Mouse (Mus musculus) liver, embryonic 13.5 days (tissue): ENCODE results near the gene Gstt1. TPM values are rescaled to one million over a fixed set of nuclear protein-coding genes. Genes with fewer than 3 reads are reported as not detected.
A peak's percentile ranks its signal among the peaks of the same experiment; 100 is the strongest.

Experiments
- ATAC-seq: fragments of 200-750 bp; cut with Nextera tagmentation; 2 replicates; pipeline ENCODE4 v1.8.0; 2017; ENCODE audit warnings: low read depth, mild to moderate bottlenecking, moderate number of reproducible peaks, moderate library complexity
- DNase-seq: peaks from one replicate; pipeline ENCODE4 v3.0.0; 2022
- H3K27ac ChIP-seq: fragments of 300-500 bp; sonication (generic); 2 replicates; pipeline ENCODE4 v1.5.1; 2015; ENCODE audit warnings: moderate library complexity, mild to moderate bottlenecking, inconsistent platforms
- H3K27me3 ChIP-seq: fragments of 300-500 bp; sonication (generic); 2 replicates; pipeline ENCODE4 v1.6.1; 2015; ENCODE audit warnings: mild to moderate bottlenecking, inconsistent platforms
- H3K36me3 ChIP-seq: fragments of 300-500 bp; sonication (generic); 2 replicates; pipeline ENCODE4 v1.6.1; 2015; ENCODE audit warnings: mild to moderate bottlenecking, inconsistent platforms
- H3K4me1 ChIP-seq: fragments of 300-500 bp; sonication (generic); replicated peaks from 2 replicates; pipeline ENCODE4 v1.6.1; 2015; ENCODE audit warnings: inconsistent platforms
- H3K4me2 ChIP-seq: fragments of 300-500 bp; sonication (generic); 2 replicates; pipeline ENCODE4 v1.6.1; 2015; ENCODE audit warnings: inconsistent platforms, mild to moderate bottlenecking, moderate library complexity
- H3K4me3 ChIP-seq: fragments of 300-500 bp; sonication (generic); replicated peaks from 2 replicates; pipeline ENCODE4 v1.5.1; 2015; ENCODE audit warnings: mild to moderate bottlenecking, inconsistent platforms
- H3K9ac ChIP-seq: fragments of 300-500 bp; sonication (generic); 2 replicates; pipeline ENCODE4 v1.6.1; 2015; ENCODE audit warnings: mild to moderate bottlenecking, inconsistent platforms
- H3K9me3 ChIP-seq: fragments of 300-500 bp; sonication (generic); replicated peaks from 2 replicates; pipeline ENCODE4 v1.6.1; 2016; ENCODE audit warnings: inconsistent platforms
- whole genome bisulfite sequencing: fragments of 180-500 bp; shearing (Covaris S2); methylation state at CpG from one replicate; pipeline ENCODE4 v1.1.7; 2015; ENCODE audit not compliant: insufficient replicate concordance; 5-methylcytosine and 5-hydroxymethylcytosine counted together
- polyA plus RNA-seq: library from polyadenylated mRNA; unstranded; fragments of >200 nt; fragmentation: Nextera tagmentation; extraction: Ambion mirVana; gene quantifications from 2 replicates; pipeline ENCODE4 v1.2.1, GENCODE M21; 2015

Gene Gstt1
- polyA plus RNA-seq, 1 experiment from 2014 or later: 49.2 TPM

- peak overlapping the region; percentile 87 for H3K4me2 ChIP-seq
- DNase-seq (peak; percentile 58), ATAC-seq (peak; percentile 56)
- H3K27me3 ChIP-seq: no peaks in the 10 kb centered on the region
- peak overlapping the region; percentile 75 for H3K4me3 ChIP-seq
- 43% methylated on average over 3 of the region's 3 CpGs for WGBS
- peaks cover 40% of the 10 kb centered on the region for H3K4me1 ChIP-seq
- no peaks in the 10 kb centered on the region for H3K9me3 ChIP-seq
- H3K9ac ChIP-seq: peak overlapping the region; percentile 68
- H3K27ac ChIP-seq: peak overlapping the region; percentile 94
- peaks cover 46% of the 10 kb centered on the region for H3K36me3 ChIP-seq
These were observed 36.0 kb downstream of the Gstt1 start for GRCm38 (mm10) chr10:75762413-75762812.

- no peaks in the 10 kb centered on the region for H3K9me3 ChIP-seq
- WGBS: 87% methylated on average over 3 of the region's 3 CpGs
- H3K9ac ChIP-seq: no peak overlapping the region
- ATAC-seq (no peak), DNase-seq (no peak)
- H3K27me3 ChIP-seq: no peaks in the 10 kb centered on the region
- peaks cover 60% of the 10 kb centered on the region for H3K36me3 ChIP-seq
- no peak overlapping the region for H3K4me2 ChIP-seq
- no peak overlapping the region for H3K4me3 ChIP-seq
- peaks cover 24% of the 10 kb centered on the region for H3K4me1 ChIP-seq
- no peak overlapping the region for H3K27ac ChIP-seq
These were observed 38.1 kb downstream of the Gstt1 start for GRCm38 (mm10) chr10:75760311-75760710.

- H3K27me3 ChIP-seq: no peaks in the 10 kb centered on the region
- H3K9me3 ChIP-seq: no peaks in the 10 kb centered on the region
- ATAC-seq (no peak), DNase-seq (no peak)
- no peak overlapping the region for H3K9ac ChIP-seq
- no peak overlapping the region for H3K4me2 ChIP-seq
- H3K27ac ChIP-seq: no peak overlapping the region
- peaks cover 92% of the 10 kb centered on the region for H3K36me3 ChIP-seq
- 79% methylated on average over 11 of the region's 11 CpGs for WGBS
- H3K4me1 ChIP-seq: peaks cover 3% of the 10 kb centered on the region
- no peak overlapping the region for H3K4me3 ChIP-seq
These were observed 41.7 kb downstream of the Gstt1 start for GRCm38 (mm10) chr10:75756719-75757118.

DNA sequence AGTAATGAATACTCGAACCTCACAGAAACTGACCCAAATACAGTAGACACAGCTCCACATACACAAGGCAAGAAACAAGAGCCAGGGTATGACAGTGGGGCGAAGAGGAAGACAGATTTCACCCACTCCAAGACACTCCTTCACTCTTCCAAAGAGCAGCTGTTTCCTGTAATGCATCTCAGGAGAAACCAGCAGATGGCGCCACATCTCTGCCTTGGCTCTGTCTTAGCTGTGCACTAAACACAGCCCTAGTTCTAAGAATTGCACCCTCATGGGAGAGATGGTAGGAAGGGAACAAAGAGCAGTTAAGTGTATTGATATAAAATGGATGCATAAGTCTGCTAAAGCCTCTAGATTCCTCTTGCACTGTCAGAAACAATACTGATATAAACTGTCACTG, 54.4 kb downstream of the Gstt1 start:
- H3K9ac ChIP-seq: no peak overlapping the region
- H3K27me3 ChIP-seq: no peaks in the 10 kb centered on the region
- WGBS: 41% methylated on average over 3 of the region's 3 CpGs
- peak; percentile 80 for ATAC-seq
- H3K27ac ChIP-seq: no peak overlapping the region
- H3K4me2 ChIP-seq: no peak overlapping the region
- peak; percentile 52 for DNase-seq
- H3K4me3 ChIP-seq: no peak overlapping the region
- H3K36me3 ChIP-seq: peaks cover 99% of the 10 kb centered on the region
- no peaks in the 10 kb centered on the region for H3K9me3 ChIP-seq
- 0 out of 2 replicates have a peak, but pooled peaks cover 4% of the 10 kb centered on the region for H3K4me1 ChIP-seq

- Histone ChIP-seq H3K27ac (no peak overlapping the region), H3K9me3 (no peaks in the 10 kb centered on the region), H3K9ac (no peak overlapping the region), H3K4me3 (no peak overlapping the region), H3K27me3 (no peaks in the 10 kb centered on the region), H3K4me1 (0 out of 2 replicates have a peak, but pooled peaks cover 4% of the 10 kb centered on the region), H3K4me2 (no peak overlapping the region), H3K36me3 (peaks cover 99% of the 10 kb centered on the region)
- DNase-seq: no peak
- 89% methylated on average over 12 of the region's 12 CpGs for WGBS
- ATAC-seq: no peak
These were observed 55.0 kb downstream of the Gstt1 start for GRCm38 (mm10) chr10:75743369-75743768.

- DNase-seq (no peak), ATAC-seq (no peak)
- 93% methylated on average over 3 of the region's 3 CpGs for WGBS
- Histone ChIP-seq H3K9ac (no peak overlapping the region), H3K4me1 (0 out of 2 replicates have a peak, but pooled peaks cover 4% of the 10 kb centered on the region), H3K9me3 (no peaks in the 10 kb centered on the region), H3K4me3 (no peak overlapping the region), H3K4me2 (no peak overlapping the region), H3K36me3 (peaks cover 98% of the 10 kb centered on the region), H3K27ac (no peak overlapping the region), H3K27me3 (no peaks in the 10 kb centered on the region)
These were observed 57.5 kb downstream of the Gstt1 start for GRCm38 (mm10) chr10:75740866-75741265.

Other genes with a start within 250 kb of the Gstt1 start
- 0.05 and 0.07 TPM in 2 replicates for gene Lrrc75b, start 238.3 kb downstream of the Gstt1 start, polyA plus RNA-seq
- gene Ggt1, start 237.0 kb downstream of the Gstt1 start, polyA plus RNA-seq: 4.7 and 5.4 TPM in 2 replicates
- gene Ggt5, start 209.2 kb downstream of the Gstt1 start, polyA plus RNA-seq: 0.52 and 0.59 TPM in 2 replicates
- 1.0 and 1.4 TPM in 2 replicates for gene Susd2, start 154.6 kb downstream of the Gstt1 start, polyA plus RNA-seq
- 15.4 and 16.6 TPM in 2 replicates for gene Cabin1, start 34.2 kb downstream of the Gstt1 start, polyA plus RNA-seq
- gene Ddt, start 25.2 kb downstream of the Gstt1 start, polyA plus RNA-seq: 180 and 186 TPM in 2 replicates
- not detected in 2 replicates for gene Gm20441, start 17.6 kb downstream of the Gstt1 start, polyA plus RNA-seq
- gene Gstt3, start 17.2 kb downstream of the Gstt1 start, polyA plus RNA-seq: 8.0 and 10.3 TPM in 2 replicates
- gene Gstt4, start 24.0 kb upstream of the Gstt1 start, polyA plus RNA-seq: not detected in 2 replicates
- 35.3 and 39.2 TPM in 2 replicates for gene Gstt2, start 38.8 kb upstream of the Gstt1 start, polyA plus RNA-seq
- 877 and 1,047 TPM in 2 replicates for gene Mif, start 61.7 kb upstream of the Gstt1 start, polyA plus RNA-seq
- 0.21 and 0.51 TPM in 2 replicates for gene Derl3, start 94.8 kb upstream of the Gstt1 start, polyA plus RNA-seq
- gene Smarcb1, start 123.0 kb upstream of the Gstt1 start, polyA plus RNA-seq: 85.6 and 88.1 TPM in 2 replicates
- gene Chchd10, start 134.5 kb upstream of the Gstt1 start, polyA plus RNA-seq: 88.0 and 110 TPM in 2 replicates
- gene Mmp11, start 137.9 kb upstream of the Gstt1 start, polyA plus RNA-seq: 3.6 and 4.1 TPM in 2 replicates
- gene Gm867, start 142.1 kb upstream of the Gstt1 start, polyA plus RNA-seq: 21.7 and 25.1 TPM in 2 replicates
- 0.67 and 0.81 TPM in 2 replicates for gene Vpreb3, start 144.5 kb upstream of the Gstt1 start, polyA plus RNA-seq
- gene Gm5134, start 155.9 kb upstream of the Gstt1 start, polyA plus RNA-seq: 0.08 TPM in 1 of 2 replicates, not detected in the other
- 12.7 and 15.9 TPM in 2 replicates for gene Zfp280b, start 234.1 kb upstream of the Gstt1 start, polyA plus RNA-seq